Mouse (Mus musculus) forebrain, embryonic 16.5 days (tissue): Measurements from ENCODE around the gene Olfr263. TPM values are rescaled to one million over a fixed set of nuclear protein-coding genes. Genes with fewer than 3 reads are reported as not detected.
A peak's percentile ranks its signal among the peaks of the same experiment; 100 is the strongest.

Experiments used
- ATAC-seq: fragments of 200-750 bp; cut with Nextera tagmentation; 2 replicates; pipeline ENCODE4 v1.8.0; 2017; ENCODE audit warnings: mild to moderate bottlenecking, moderate library complexity
- H3K27ac ChIP-seq: fragments of 300-500 bp; sonication (generic); 2 replicates; pipeline ENCODE4 v1.5.1; 2014; ENCODE audit warnings: low read length, control low read depth
- H3K27me3 ChIP-seq: fragments of 300-500 bp; sonication (generic); replicated peaks from 2 replicates; pipeline ENCODE4 v1.6.1; 2014; ENCODE audit warnings: low read length; ENCODE audit not compliant: control insufficient read depth, insufficient read depth
- H3K36me3 ChIP-seq: fragments of 300-500 bp; sonication (generic); 2 replicates; pipeline ENCODE4 v1.6.1; 2014; ENCODE audit not compliant: control insufficient read depth, insufficient read depth
- H3K4me1 ChIP-seq: fragments of 300-500 bp; sonication (generic); replicated peaks from 2 replicates; pipeline ENCODE4 v1.6.1; 2014; ENCODE audit warnings: low read length; ENCODE audit not compliant: control insufficient read depth, insufficient read depth
- H3K4me2 ChIP-seq: fragments of 300-500 bp; sonication (generic); 2 replicates; pipeline ENCODE4 v1.6.1; 2014; ENCODE audit warnings: mild to moderate bottlenecking, low read length, control low read depth
- H3K4me3 ChIP-seq: fragments of 300-500 bp; sonication (generic); replicated peaks from 2 replicates; pipeline ENCODE4 v1.5.1; 2014; ENCODE audit warnings: mild to moderate bottlenecking, low read length, control low read depth
- H3K9ac ChIP-seq: fragments of 300-500 bp; sonication (generic); replicated peaks from 2 replicates; pipeline ENCODE4 v1.6.1; 2014; ENCODE audit warnings: low read depth, low read length, control low read depth
- H3K9me3 ChIP-seq: fragments of 300-500 bp; sonication (generic); 2 replicates; pipeline ENCODE4 v1.6.1; 2016; ENCODE audit warnings: low read length; ENCODE audit not compliant: control insufficient read depth
- WGBS: fragments of 180-500 bp; shearing (Covaris S2); extraction: QIAGEN DNeasy Blood & Tissue Kit; methylation state at CpG from one replicate; pipeline ENCODE4 v1.1.7; 2014; 5-methylcytosine and 5-hydroxymethylcytosine counted together
- polyA plus RNA-seq: library from polyadenylated mRNA; unstranded; fragments of >200 nt; fragmentation: Nextera tagmentation; extraction: Ambion mirVana; gene quantifications from 2 replicates; pipeline ENCODE4 v1.2.1, GENCODE M21; 2015

Gene Olfr263
- polyA plus RNA-seq, 1 experiment from 2014 or later = not detected

- Histone ChIP-seq H3K36me3 (no peaks in the 10 kb centered on the region), H3K27me3 (0 out of 2 replicates have a peak, but pooled peaks cover 2% of the 10 kb centered on the region), H3K9ac (peak overlapping the region; percentile 63), H3K4me1 (peaks cover 12% of the 10 kb centered on the region), H3K27ac (no peak overlapping the region), H3K9me3 (no peaks in the 10 kb centered on the region), H3K4me3 (peak overlapping the region; percentile 84), H3K4me2 (peak overlapping the region; percentile 97)
- peak; percentile 37 for ATAC-seq
- WGBS = under 1% methylated on average over 19 of the region's 19 CpGs
Observed at GRCm38 (mm10) chr13:21158785-21159474, 29.5 kb downstream of the Olfr263 start.

GRCm38 (mm10) chr13:21159475-21159819 lies 30.0 kb downstream of the Olfr263 start:
- no peaks in the 10 kb centered on the region for H3K36me3 ChIP-seq
- under 1% methylated on average over 15 of the region's 15 CpGs for WGBS
- peaks cover 12% of the 10 kb centered on the region for H3K4me1 ChIP-seq
- H3K9ac ChIP-seq = peak overlapping the region; percentile 63
- H3K4me2 ChIP-seq = peak overlapping the region; percentile 97
- H3K27ac ChIP-seq = no peak overlapping the region
- ATAC-seq = no peak
- 0 out of 2 replicates have a peak, but pooled peaks cover 2% of the 10 kb centered on the region for H3K27me3 ChIP-seq
- H3K4me3 ChIP-seq = peak overlapping the region; percentile 84
- no peaks in the 10 kb centered on the region for H3K9me3 ChIP-seq

- peak overlapping the region; percentile 97 for H3K4me2 ChIP-seq
- H3K4me3 ChIP-seq = peak overlapping the region; percentile 84
- H3K27me3 ChIP-seq = 0 out of 2 replicates have a peak, but pooled peaks cover 2% of the 10 kb centered on the region
- no peak overlapping the region for H3K27ac ChIP-seq
- 0% methylated on average over 16 of the region's 16 CpGs for WGBS
- ATAC-seq = peak; percentile 15
- H3K9ac ChIP-seq = peak overlapping the region; percentile 43
- H3K9me3 ChIP-seq = no peaks in the 10 kb centered on the region
- no peaks in the 10 kb centered on the region for H3K36me3 ChIP-seq
- H3K4me1 ChIP-seq = peaks cover 12% of the 10 kb centered on the region
Observed at GRCm38 (mm10) chr13:21160041-21160511, 30.6 kb downstream of the Olfr263 start.

GRCm38 (mm10) chr13:21160657-21161590 lies 31.5 kb downstream of the Olfr263 start:
- no peak overlapping the region; the same call in 1 of the 2 replicates for H3K27ac ChIP-seq
- H3K4me3 ChIP-seq = peak overlapping the region; percentile 84
- under 1% methylated on average over 32 of the region's 32 CpGs for WGBS
- 0 out of 2 replicates have a peak, but pooled peaks cover 2% of the 10 kb centered on the region for H3K27me3 ChIP-seq
- peak overlapping the region; percentile 51; the same call in 1 of the 2 replicates for H3K9ac ChIP-seq
- peak; percentile 88 for ATAC-seq
- no peaks in the 10 kb centered on the region for H3K9me3 ChIP-seq
- H3K36me3 ChIP-seq = no peaks in the 10 kb centered on the region
- peaks cover 12% of the 10 kb centered on the region for H3K4me1 ChIP-seq
- peak overlapping the region; percentile 97 for H3K4me2 ChIP-seq

GRCm38 (mm10) chr13:21161591-21161990 lies 32.2 kb downstream of the Olfr263 start:
- Histone ChIP-seq H3K27ac (no peak overlapping the region), H3K4me2 (peak overlapping the region; percentile 97), H3K4me3 (peak overlapping the region; percentile 84), H3K9ac (0 out of 2 replicates have a peak overlapping the region, but pooled peaks have one; percentile 8), H3K27me3 (no peaks in the 10 kb centered on the region), H3K36me3 (no peaks in the 10 kb centered on the region), H3K4me1 (peaks cover 12% of the 10 kb centered on the region), H3K9me3 (no peaks in the 10 kb centered on the region)
- ATAC-seq = peak; percentile 45
- 20% methylated on average over 2 of the region's 2 CpGs for WGBS

- H3K9me3 ChIP-seq = no peaks in the 10 kb centered on the region
- H3K36me3 ChIP-seq = no peaks in the 10 kb centered on the region
- H3K4me1 ChIP-seq = peaks cover 12% of the 10 kb centered on the region
- H3K4me2 ChIP-seq = peak overlapping the region; percentile 5; the same call in 1 of the 2 replicates
- no peak overlapping the region for H3K4me3 ChIP-seq
- no peak overlapping the region for H3K27ac ChIP-seq
- no peak overlapping the region for H3K9ac ChIP-seq
- H3K27me3 ChIP-seq = no peaks in the 10 kb centered on the region
- 46% methylated on average over 5 of the region's 5 CpGs for WGBS
- ATAC-seq = no peak
Observed at GRCm38 (mm10) chr13:21162591-21162990, 33.2 kb downstream of the Olfr263 start.

GRCm38 (mm10) chr13:21166936-21167909 lies 37.8 kb downstream of the Olfr263 start:
- Histone ChIP-seq H3K27me3 (no peaks in the 10 kb centered on the region), H3K9ac (peak overlapping the region; percentile 36), H3K27ac (no peak overlapping the region), H3K36me3 (no peaks in the 10 kb centered on the region), H3K4me2 (peak overlapping the region; percentile 72), H3K9me3 (no peaks in the 10 kb centered on the region), H3K4me3 (peak overlapping the region; percentile 48), H3K4me1 (peaks cover 17% of the 10 kb centered on the region)
- ATAC-seq = peak; percentile 52
- under 1% methylated on average over 27 of the region's 27 CpGs for WGBS

GRCm38 (mm10) chr13:21167910-21168300 lies 38.5 kb downstream of the Olfr263 start:
- under 1% methylated on average over 8 of the region's 8 CpGs for WGBS

More at GRCm38 (mm10) chr13:21167910-21168300, 38.5 kb downstream of the Olfr263 start:
- no peak overlapping the region for H3K27ac ChIP-seq
- no peak overlapping the region; the same call in 1 of the 2 replicates for H3K9ac ChIP-seq
- H3K27me3 ChIP-seq = no peaks in the 10 kb centered on the region
- H3K36me3 ChIP-seq = no peaks in the 10 kb centered on the region
- H3K4me2 ChIP-seq = peak overlapping the region; percentile 72
- H3K4me1 ChIP-seq = peaks cover 16% of the 10 kb centered on the region
- peak; percentile 43 for ATAC-seq
- no peaks in the 10 kb centered on the region for H3K9me3 ChIP-seq
- peak overlapping the region; percentile 48 for H3K4me3 ChIP-seq
